Mouse (Mus musculus): ENCODE data around the gene Fam20a.

Fam20a gene

GRCm38 (mm10) chr11:109653201-109653600 is 68.9 kb downstream of the Fam20a start:
- DNase-seq (ENCODE audit: low spot score in 2 of 2) = no peak

GRCm38 (mm10) chr11:109652505-109652904 is 69.6 kb downstream of the Fam20a start:
- DNase-seq (ENCODE audit: low spot score in 2 of 2) = no peak

GRCm38 (mm10) chr11:109651566-109652024 is 70.5 kb downstream of the Fam20a start:
- DNase-seq (ENCODE audit: low spot score in 2 of 2) = no peak

GRCm38 (mm10) chr11:109650788-109651565 is 71.1 kb downstream of the Fam20a start:
- peak; percentile 93 to 96 for DNase-seq (ENCODE audit: low spot score in 2 of 2)

- DNase-seq (ENCODE audit: low spot score in 2 of 2) = peak; percentile 86 to 88
Observed at GRCm38 (mm10) chr11:109649975-109650701, 71.9 kb downstream of the Fam20a start.

- DNase-seq (ENCODE audit: low spot score in 2 of 2) = no peak
Observed at GRCm38 (mm10) chr11:109649206-109649605, 72.9 kb downstream of the Fam20a start, which contains the start of gene Prkar1a. Prkar1a (plus strand) TSS chr11:109649405.

GRCm38 (mm10) chr11:109648510-109648909 is 73.6 kb downstream of the Fam20a start:
- DNase-seq (ENCODE audit: low spot score in 2 of 2) = no peak

- DNase-seq (ENCODE audit: low spot score in 2 of 2) = no peak
Observed at GRCm38 (mm10) chr11:109641498-109642222, 80.4 kb downstream of the Fam20a start.

- DNase-seq (ENCODE audit: low spot score in 2 of 2) = no peak
Observed at GRCm38 (mm10) chr11:109635871-109636395, 86.1 kb downstream of the Fam20a start.

- no peak for DNase-seq (ENCODE audit: low spot score in 2 of 2)
Observed at GRCm38 (mm10) chr11:109634928-109635327, 87.2 kb downstream of the Fam20a start.

- DNase-seq (ENCODE audit: low spot score in 2 of 2) = no peak
Observed at GRCm38 (mm10) chr11:109629021-109629521, 93.0 kb downstream of the Fam20a start.

- DNase-seq (ENCODE audit: low spot score in 2 of 2) = no peak
Observed at GRCm38 (mm10) chr11:109628099-109628498, 94.0 kb downstream of the Fam20a start.

GRCm38 (mm10) chr11:109627648-109628047 is 94.4 kb downstream of the Fam20a start:
- DNase-seq (ENCODE audit: low spot score in 2 of 2) = no peak

GRCm38 (mm10) chr11:109623238-109623637 is 98.8 kb downstream of the Fam20a start:
- no peak for DNase-seq (ENCODE audit: low spot score in 2 of 2)

GRCm38 (mm10) chr11:109622518-109623037 is 99.5 kb downstream of the Fam20a start:
- peak in 1 of 2 experiments; percentile 34 for DNase-seq (ENCODE audit: low spot score in 2 of 2)

- DNase-seq (ENCODE audit: low spot score in 2 of 2) = peak in 1 of 2 experiments; percentile 78
Observed at GRCm38 (mm10) chr11:109621183-109621582, 100.9 kb downstream of the Fam20a start.

GRCm38 (mm10) chr11:109620356-109620755 is 101.7 kb downstream of the Fam20a start:
- DNase-seq (ENCODE audit: low spot score in 2 of 2) = no peak

Measured in frontal cortex, postnatal 36 days (tissue).